Mouse (Mus musculus) liver, embryonic 12.5 days (tissue): ENCODE results near the gene Ltc4s. TPM values are rescaled to one million over a fixed set of nuclear protein-coding genes. Genes with fewer than 3 reads are reported as not detected.
A peak's percentile ranks its signal among the peaks of the same experiment; 100 is the strongest.

ENCODE experiments used
- ATAC-seq: fragments of 200-750 bp; cut with Nextera tagmentation; 2 replicates; pipeline ENCODE4 v1.8.0; 2017; ENCODE audit warnings: moderate number of reproducible peaks, mild to moderate bottlenecking, moderate library complexity
- H3K27ac ChIP-seq: fragments of 300-500 bp; sonication (generic); 2 replicates; pipeline ENCODE4 v1.5.1; 2016; ENCODE audit warnings: mild to moderate bottlenecking
- H3K27me3 ChIP-seq: fragments of 300-500 bp; sonication (generic); replicated peaks from 2 replicates; pipeline ENCODE4 v1.6.1; 2016; ENCODE audit warnings: mild to moderate bottlenecking, moderate library complexity
- H3K36me3 ChIP-seq: fragments of 300-500 bp; sonication (generic); 2 replicates; pipeline ENCODE4 v1.6.1; 2016; ENCODE audit warnings: mild to moderate bottlenecking, moderate library complexity
- H3K4me1 ChIP-seq: fragments of 300-500 bp; sonication (generic); 2 replicates; pipeline ENCODE4 v1.6.1; 2016
- H3K4me2 ChIP-seq: fragments of 300-500 bp; sonication (generic); 2 replicates; pipeline ENCODE4 v1.6.1; 2016; ENCODE audit warnings: mild to moderate bottlenecking, moderate library complexity
- H3K4me3 ChIP-seq: fragments of 300-500 bp; sonication (generic); 2 replicates; pipeline ENCODE4 v1.5.1; 2016; ENCODE audit warnings: mild to moderate bottlenecking, moderate library complexity
- H3K9ac ChIP-seq: fragments of 300-500 bp; sonication (generic); 2 replicates; pipeline ENCODE4 v1.6.1; 2016; ENCODE audit warnings: mild to moderate bottlenecking, moderate library complexity
- H3K9me3 ChIP-seq: fragments of 300-500 bp; sonication (generic); replicated peaks from 2 replicates; pipeline ENCODE4 v1.6.1; 2016; ENCODE audit warnings: mild to moderate bottlenecking, moderate library complexity
- WGBS: fragments of 180-500 bp; shearing (Covaris S2); methylation state at CpG from one replicate; pipeline ENCODE4 v1.1.7; 2016; ENCODE audit not compliant: insufficient replicate concordance; 5-methylcytosine and 5-hydroxymethylcytosine counted together
- polyA plus RNA-seq: library from polyadenylated mRNA; unstranded; fragments of >200 nt; fragmentation: Nextera tagmentation; extraction: Ambion mirVana; gene quantifications from 2 replicates; pipeline ENCODE4 v1.2.1, GENCODE M21; 2016

The Ltc4s gene
- polyA plus RNA-seq = 0.87 and 1.0 TPM in 2 replicates

- no peak within 1 kb of the TSS; the same call in 1 of the 2 replicates for H3K27ac ChIP-seq
- peak within 1 kb of the TSS; percentile 72 for H3K9ac ChIP-seq
- H3K4me2 ChIP-seq = peak within 1 kb of the TSS; percentile 100
- 7% methylated on average over 10 of the region's 10 CpGs for WGBS
- H3K4me1 ChIP-seq = peaks cover 48% of the 10 kb centered on the region
- peak; percentile 45 for ATAC-seq
- peaks cover 24% of the 10 kb centered on the region for H3K36me3 ChIP-seq
- peak within 1 kb of the TSS; percentile 66 for H3K4me3 ChIP-seq
- H3K27me3 ChIP-seq = peaks cover 6% of the 10 kb centered on the region; the same call in 1 of the 2 replicates
- H3K9me3 ChIP-seq = no peaks in the 10 kb centered on the region
Observed at GRCm38 (mm10) chr11:50238324-50238723, at the start of gene Ltc4s. Gene Ltc4s (minus strand): TSS chr11:50238616.

DNA sequence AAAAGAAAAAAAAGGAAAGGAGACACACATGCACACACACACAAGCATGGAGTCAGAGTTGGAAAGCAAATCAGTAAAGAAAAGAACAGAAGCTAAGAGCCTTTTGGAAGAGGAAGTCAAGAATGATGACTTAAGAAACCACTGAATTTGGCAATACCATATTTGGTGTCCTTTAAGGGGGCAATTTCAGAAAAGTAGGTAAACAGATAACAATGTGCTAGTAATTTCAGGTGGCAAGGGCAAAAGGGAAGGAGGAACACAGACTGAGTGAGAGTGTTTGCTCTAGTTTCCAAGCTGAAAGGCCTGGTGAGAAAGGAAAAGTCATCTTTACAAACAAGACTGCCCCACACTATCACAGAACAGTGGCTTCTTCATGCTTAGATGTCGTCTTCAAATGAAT lies 48.0 kb upstream of the Ltc4s start:
- peaks cover 42% of the 10 kb centered on the region for H3K36me3 ChIP-seq
- H3K9me3 ChIP-seq = no peaks in the 10 kb centered on the region
- H3K4me1 ChIP-seq = peaks cover 35% of the 10 kb centered on the region
- 71% methylated on average over 1 of the region's 1 CpGs for WGBS
- ATAC-seq = no peak
- no peaks in the 10 kb centered on the region for H3K27me3 ChIP-seq
- no peak overlapping the region for H3K4me2 ChIP-seq
- no peak overlapping the region for H3K27ac ChIP-seq
- H3K4me3 ChIP-seq = no peak overlapping the region
- H3K9ac ChIP-seq = no peak overlapping the region

GRCm38 (mm10) chr11:50285696-50286095 lies 47.3 kb upstream of the Ltc4s start:
- Histone ChIP-seq H3K4me1 (peaks cover 29% of the 10 kb centered on the region), H3K9me3 (no peaks in the 10 kb centered on the region), H3K4me2 (no peak overlapping the region), H3K27ac (no peak overlapping the region), H3K4me3 (no peak overlapping the region), H3K9ac (no peak overlapping the region), H3K36me3 (peaks cover 48% of the 10 kb centered on the region), H3K27me3 (no peaks in the 10 kb centered on the region)
- WGBS = 88% methylated on average over 7 of the region's 7 CpGs
- ATAC-seq = no peak

- no peak overlapping the region for H3K9ac ChIP-seq
- H3K27me3 ChIP-seq = no peaks in the 10 kb centered on the region
- H3K4me3 ChIP-seq = no peak overlapping the region
- H3K4me1 ChIP-seq = peaks cover 28% of the 10 kb centered on the region
- H3K4me2 ChIP-seq = no peak overlapping the region
- H3K36me3 ChIP-seq = peaks cover 53% of the 10 kb centered on the region
- no peaks in the 10 kb centered on the region for H3K9me3 ChIP-seq
- no peak overlapping the region for H3K27ac ChIP-seq
- 84% methylated on average over 5 of the region's 5 CpGs for WGBS
- no peak for ATAC-seq
Observed at GRCm38 (mm10) chr11:50285263-50285662, 46.8 kb upstream of the Ltc4s start.

- no peaks in the 10 kb centered on the region for H3K9me3 ChIP-seq
- WGBS = 47% methylated on average over 1 of the region's 1 CpGs
- no peak for ATAC-seq
Observed at GRCm38 (mm10) chr11:50280053-50280452, 41.6 kb upstream of the Ltc4s start.

DNA sequence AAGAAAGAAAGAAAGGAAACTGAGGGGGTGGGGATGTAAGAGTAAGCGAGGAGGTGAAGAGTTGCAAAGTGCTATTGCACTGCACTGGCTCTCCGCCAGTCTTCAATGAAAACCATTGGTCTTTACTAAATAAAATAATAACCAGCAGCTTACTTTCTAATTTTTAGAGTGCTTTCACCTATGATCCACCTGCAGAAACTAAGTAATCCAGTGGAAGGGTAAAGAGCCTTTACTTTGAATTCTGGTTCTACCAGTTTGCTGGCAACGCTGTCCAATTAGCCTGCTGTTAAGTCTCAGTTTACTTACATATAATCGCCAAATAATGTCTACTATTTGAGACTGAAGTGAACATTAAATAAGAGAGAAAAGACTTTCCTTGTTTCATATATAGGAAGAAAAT lies 40.6 kb upstream of the Ltc4s start:
- Histone ChIP-seq H3K4me2 (no peak overlapping the region), H3K36me3 (peaks cover 31% of the 10 kb centered on the region), H3K4me3 (no peak overlapping the region), H3K9me3 (no peaks in the 10 kb centered on the region), H3K9ac (no peak overlapping the region), H3K4me1 (peaks cover 24% of the 10 kb centered on the region), H3K27me3 (no peaks in the 10 kb centered on the region), H3K27ac (no peak overlapping the region)
- ATAC-seq = no peak
- WGBS = 91% methylated on average over 4 of the region's 4 CpGs

More at GRCm38 (mm10) chr11:50280053-50280452, 41.6 kb upstream of the Ltc4s start:
- peaks cover 31% of the 10 kb centered on the region for H3K36me3 ChIP-seq
- H3K9ac ChIP-seq = no peak overlapping the region
- H3K4me3 ChIP-seq = no peak overlapping the region
- no peak overlapping the region for H3K4me2 ChIP-seq
- H3K27ac ChIP-seq = no peak overlapping the region
- no peaks in the 10 kb centered on the region for H3K27me3 ChIP-seq
- peaks cover 18% of the 10 kb centered on the region for H3K4me1 ChIP-seq

- WGBS = 89% methylated on average over 6 of the region's 6 CpGs
- Histone ChIP-seq H3K9ac (no peak overlapping the region), H3K27ac (no peak overlapping the region), H3K4me1 (peaks cover 24% of the 10 kb centered on the region), H3K4me2 (no peak overlapping the region), H3K9me3 (no peaks in the 10 kb centered on the region), H3K36me3 (peaks cover 27% of the 10 kb centered on the region), H3K4me3 (no peak overlapping the region), H3K27me3 (no peaks in the 10 kb centered on the region)
- no peak for ATAC-seq
Observed at GRCm38 (mm10) chr11:50277706-50278105, 39.3 kb upstream of the Ltc4s start.

DNA sequence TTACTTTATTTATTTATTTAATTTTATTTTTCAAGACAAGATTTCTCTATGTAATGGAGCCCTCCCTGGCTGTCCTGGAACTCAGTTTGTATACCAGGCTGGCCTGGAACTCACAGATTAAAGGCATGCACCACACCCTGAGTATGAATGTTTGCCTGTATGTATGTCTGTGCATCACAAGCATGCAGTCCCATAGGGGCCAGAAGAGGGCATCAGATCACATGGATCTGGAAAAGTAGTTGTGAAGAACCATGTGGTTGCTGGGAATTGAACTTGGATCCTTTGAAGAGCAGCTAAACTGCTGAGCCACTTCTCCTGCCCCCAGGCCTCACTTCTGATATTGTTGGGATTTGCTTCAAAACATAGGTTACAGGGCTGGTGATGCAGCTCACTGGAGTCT lies 38.6 kb upstream of the Ltc4s start:
- no peak overlapping the region for H3K9ac ChIP-seq
- no peak for ATAC-seq

DNA sequence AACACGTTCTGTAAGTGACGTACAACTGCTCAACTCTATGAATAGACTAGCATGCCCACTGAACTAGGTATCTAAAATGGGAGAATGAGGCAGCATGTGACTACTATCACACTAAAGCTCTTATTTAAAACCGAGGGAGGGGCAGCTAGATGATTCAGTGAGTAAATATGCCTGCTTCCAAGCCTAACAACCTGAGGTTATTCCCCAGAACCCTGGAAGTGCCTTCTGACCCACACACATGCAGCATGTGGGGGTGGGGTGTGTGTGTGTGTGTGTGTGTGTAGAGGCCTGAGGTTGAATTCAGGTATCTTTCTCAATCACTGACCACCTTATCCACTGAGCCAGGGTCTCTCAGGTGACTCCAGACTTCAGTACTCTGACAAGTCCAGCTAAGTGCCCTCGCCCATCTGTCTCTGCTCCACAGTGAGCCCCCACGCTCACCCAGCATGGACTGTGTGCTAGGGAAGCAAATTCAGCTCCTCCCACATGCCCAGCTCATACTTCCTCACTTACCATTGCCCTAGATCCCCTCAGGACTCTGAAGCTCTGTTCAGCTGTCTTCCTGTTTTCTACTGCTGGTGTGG lies 37.2 kb upstream of the Ltc4s start:
- H3K4me1 ChIP-seq = peaks cover 24% of the 10 kb centered on the region
- no peak overlapping the region for H3K9ac ChIP-seq
- H3K4me3 ChIP-seq = no peak overlapping the region
- 50% methylated on average over 5 of the region's 5 CpGs for WGBS
- H3K9me3 ChIP-seq = no peaks in the 10 kb centered on the region
- ATAC-seq = peak; percentile 42; the same call in 1 of the 2 replicates
- peak overlapping the region; percentile 33; the same call in 1 of the 2 replicates for H3K27ac ChIP-seq
- peaks cover 20% of the 10 kb centered on the region for H3K36me3 ChIP-seq
- no peak overlapping the region for H3K4me2 ChIP-seq
- H3K27me3 ChIP-seq = no peaks in the 10 kb centered on the region

More for the DNA sequence above, 38.6 kb upstream of the Ltc4s start:
- Histone ChIP-seq H3K27ac (no peak overlapping the region), H3K36me3 (peaks cover 27% of the 10 kb centered on the region), H3K27me3 (no peaks in the 10 kb centered on the region), H3K4me2 (no peak overlapping the region), H3K9me3 (no peaks in the 10 kb centered on the region), H3K4me3 (no peak overlapping the region), H3K4me1 (peaks cover 24% of the 10 kb centered on the region)

DNA sequence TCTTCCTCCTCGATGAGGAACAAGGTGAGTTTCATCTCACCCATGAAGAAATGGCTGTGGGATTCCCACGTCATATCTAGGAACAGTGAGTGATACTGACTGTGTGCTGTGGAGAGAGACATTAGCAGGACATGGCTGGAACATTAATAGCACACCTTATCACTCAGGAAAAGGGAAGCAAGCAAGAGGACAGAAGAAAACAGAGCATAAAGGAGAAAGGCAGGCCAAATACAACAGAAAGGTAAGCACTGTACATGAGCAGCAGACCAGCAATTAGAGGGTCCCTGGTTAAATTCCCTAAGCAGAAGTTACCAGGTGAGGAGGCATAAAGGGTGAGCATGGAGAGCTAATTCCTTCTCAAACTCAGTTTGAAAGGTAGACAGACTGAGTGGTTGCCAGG lies 36.7 kb upstream of the Ltc4s start:
- H3K9ac ChIP-seq = no peak overlapping the region
- H3K27me3 ChIP-seq = no peaks in the 10 kb centered on the region
- 45% methylated on average over 2 of the region's 2 CpGs for WGBS
- H3K4me3 ChIP-seq = no peak overlapping the region
- H3K9me3 ChIP-seq = no peaks in the 10 kb centered on the region
- peak overlapping the region; percentile 33; the same call in 1 of the 2 replicates for H3K27ac ChIP-seq
- peaks cover 15% of the 10 kb centered on the region for H3K36me3 ChIP-seq
- no peak for ATAC-seq
- no peak overlapping the region for H3K4me2 ChIP-seq
- peaks cover 21% of the 10 kb centered on the region for H3K4me1 ChIP-seq

DNA sequence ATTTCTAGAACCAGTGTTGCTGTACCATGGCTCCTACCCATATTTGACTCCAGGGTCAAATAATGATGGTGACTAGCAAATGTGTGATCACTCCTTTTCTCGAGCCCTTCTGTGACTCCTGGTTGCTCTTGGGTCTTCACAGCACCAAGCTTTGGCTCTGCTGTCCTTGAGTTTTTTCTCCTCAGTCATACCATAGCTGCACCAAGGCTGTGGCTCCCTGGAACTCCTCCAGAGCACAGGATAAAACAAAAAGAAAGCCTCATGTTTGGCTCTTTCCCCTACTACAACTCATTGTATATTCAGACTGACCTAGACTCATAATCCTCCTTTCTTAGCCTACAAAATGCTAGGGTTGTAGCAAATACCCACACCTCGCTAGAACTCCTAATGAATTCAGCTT lies 34.4 kb upstream of the Ltc4s start:
- H3K9ac ChIP-seq = no peak overlapping the region
- H3K27ac ChIP-seq = no peak overlapping the region
- ATAC-seq = no peak

DNA sequence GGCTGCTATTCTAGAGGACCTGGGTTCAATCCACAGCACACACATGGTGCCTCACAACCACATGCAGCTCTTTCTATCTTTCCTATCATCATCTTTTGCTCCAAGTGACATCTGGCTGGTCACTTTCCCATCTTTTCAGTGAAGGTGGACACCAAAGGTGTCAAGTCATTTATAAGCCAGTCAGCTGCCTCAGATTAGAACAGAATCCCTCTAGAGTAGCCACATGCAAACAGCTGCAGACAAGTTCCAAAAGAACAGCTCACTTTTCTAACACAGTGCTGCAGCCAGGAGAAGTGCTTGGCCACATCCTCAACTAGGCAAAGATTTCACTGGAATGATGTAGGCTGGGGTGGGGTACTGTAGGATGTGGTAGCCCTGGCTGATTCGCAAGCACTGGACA lies 31.5 kb upstream of the Ltc4s start:
- Histone ChIP-seq H3K4me3 (no peak overlapping the region), H3K4me1 (peaks cover 5% of the 10 kb centered on the region; the same call in 1 of the 2 replicates), H3K27ac (no peak overlapping the region), H3K9ac (no peak overlapping the region), H3K4me2 (no peak overlapping the region), H3K27me3 (no peaks in the 10 kb centered on the region), H3K36me3 (peaks cover 23% of the 10 kb centered on the region), H3K9me3 (no peaks in the 10 kb centered on the region)
- WGBS = 88% methylated on average over 1 of the region's 1 CpGs
- ATAC-seq = no peak

More for the DNA sequence above, 34.4 kb upstream of the Ltc4s start:
- WGBS = 81% methylated on average over 2 of the region's 2 CpGs
- no peak overlapping the region for H3K4me3 ChIP-seq
- peaks cover 10% of the 10 kb centered on the region for H3K36me3 ChIP-seq
- no peaks in the 10 kb centered on the region for H3K9me3 ChIP-seq
- no peak overlapping the region for H3K4me2 ChIP-seq
- H3K4me1 ChIP-seq = peaks cover 21% of the 10 kb centered on the region
- no peaks in the 10 kb centered on the region for H3K27me3 ChIP-seq

GRCm38 (mm10) chr11:50269163-50269562 lies 30.7 kb upstream of the Ltc4s start:
- no peak overlapping the region for H3K4me2 ChIP-seq
- H3K27ac ChIP-seq = no peak overlapping the region
- WGBS = 69% methylated on average over 2 of the region's 2 CpGs
- no peak overlapping the region for H3K9ac ChIP-seq
- H3K36me3 ChIP-seq = peaks cover 30% of the 10 kb centered on the region
- H3K4me1 ChIP-seq = no peaks in the 10 kb centered on the region
- no peaks in the 10 kb centered on the region for H3K27me3 ChIP-seq
- H3K4me3 ChIP-seq = no peak overlapping the region
- ATAC-seq = no peak
- H3K9me3 ChIP-seq = no peaks in the 10 kb centered on the region
